Mouse (Mus musculus) forebrain, embryonic 10.5 days (tissue): ENCODE measurements at regions not wholly inside any gene's neighbourhood (a gene's known extent, or its start where the extent isn't known, plus 50 kb on each side); places are given as distances from the start of the nearest gene placed in this dataset.

ENCODE experiments used
- DNase-seq: peaks from one replicate; pipeline ENCODE4 v3.0.0-alpha.2; 2017; ENCODE audit warnings: low spot score; ENCODE audit errors: extremely low spot score
- H3K27ac ChIP-seq: fragments of 300-500 bp; sonication (generic); 2 replicates; pipeline ENCODE4 v1.5.1; 2016; ENCODE audit warnings: mild to moderate bottlenecking
- H3K27me3 ChIP-seq: fragments of 300-500 bp; sonication (generic); 2 replicates; pipeline ENCODE4 v1.6.1; 2016; ENCODE audit warnings: mild to moderate bottlenecking; ENCODE audit not compliant: poor library complexity, severe bottlenecking
- H3K36me3 ChIP-seq: fragments of 300-500 bp; sonication (generic); replicated peaks from 2 replicates; pipeline ENCODE4 v1.6.1; 2016; ENCODE audit warnings: mild to moderate bottlenecking, moderate library complexity
- H3K4me1 ChIP-seq: fragments of 300-500 bp; sonication (generic); 2 replicates; pipeline ENCODE4 v1.6.1; 2016
- H3K4me3 ChIP-seq: fragments of 300-500 bp; sonication (generic); 2 replicates; pipeline ENCODE4 v1.5.1; 2016; ENCODE audit warnings: mild to moderate bottlenecking, moderate library complexity
- H3K9me3 ChIP-seq: fragments of 300-500 bp; sonication (generic); 2 replicates; pipeline ENCODE4 v1.6.1; 2016; ENCODE audit warnings: mild to moderate bottlenecking, moderate library complexity
- whole genome bisulfite sequencing: fragments of 180-500 bp; shearing (Covaris S2); methylation state at CpG from one replicate; pipeline ENCODE4 v1.1.7; 2016; 5-methylcytosine and 5-hydroxymethylcytosine counted together

- DNase-seq, result no peak
- H3K27ac ChIP-seq, result no peak overlapping the region
- H3K4me3 ChIP-seq, result no peak overlapping the region
- peaks cover 24% of the 10 kb centered on the region for H3K4me1 ChIP-seq
- H3K36me3 ChIP-seq, result no peaks in the 10 kb centered on the region
- peaks cover 16% of the 10 kb centered on the region; the same call in 1 of the 2 replicates for H3K27me3 ChIP-seq
- H3K9me3 ChIP-seq, result no peaks in the 10 kb centered on the region
- WGBS, result 87% methylated on average over 2 of the region's 2 CpGs
These were observed 168.3 kb upstream of the Camk1g start for GRCm38 (mm10) chr1:193538425-193538824.

GRCm38 (mm10) chr1:193537616-193538015 lies 167.5 kb upstream of the Camk1g start:
- Histone ChIP-seq H3K36me3 (no peaks in the 10 kb centered on the region), H3K4me1 (peaks cover 24% of the 10 kb centered on the region), H3K27ac (no peak overlapping the region), H3K4me3 (no peak overlapping the region), H3K9me3 (no peaks in the 10 kb centered on the region), H3K27me3 (peaks cover 14% of the 10 kb centered on the region; the same call in 1 of the 2 replicates)
- no peak for DNase-seq
- 89% methylated on average over 5 of the region's 5 CpGs for WGBS

- peaks cover 8% of the 10 kb centered on the region; the same call in 1 of the 2 replicates for H3K27me3 ChIP-seq
These were observed 166.5 kb upstream of the Camk1g start for GRCm38 (mm10) chr1:193536552-193536951.

GRCm38 (mm10) chr1:193534449-193534848 lies 164.4 kb upstream of the Camk1g start:
- no peak for DNase-seq
- Histone ChIP-seq H3K4me1 (peaks cover 5% of the 10 kb centered on the region), H3K36me3 (no peaks in the 10 kb centered on the region), H3K27me3 (no peaks in the 10 kb centered on the region), H3K9me3 (no peaks in the 10 kb centered on the region), H3K4me3 (no peak overlapping the region), H3K27ac (no peak overlapping the region)
- 89% methylated on average over 4 of the region's 4 CpGs for WGBS

More at GRCm38 (mm10) chr1:193536552-193536951, 166.5 kb upstream of the Camk1g start:
- no peak for DNase-seq
- no peak overlapping the region for H3K27ac ChIP-seq
- peaks cover 16% of the 10 kb centered on the region for H3K4me1 ChIP-seq
- no peaks in the 10 kb centered on the region for H3K9me3 ChIP-seq
- H3K36me3 ChIP-seq, result no peaks in the 10 kb centered on the region
- H3K4me3 ChIP-seq, result no peak overlapping the region

- no peaks in the 10 kb centered on the region for H3K27me3 ChIP-seq
- H3K36me3 ChIP-seq, result no peaks in the 10 kb centered on the region
- no peak for DNase-seq
- no peak overlapping the region for H3K27ac ChIP-seq
- peaks cover 9% of the 10 kb centered on the region; the same call in 1 of the 2 replicates for H3K9me3 ChIP-seq
- WGBS, result 65% methylated on average over 3 of the region's 3 CpGs
- no peak overlapping the region for H3K4me3 ChIP-seq
- peaks cover 7% of the 10 kb centered on the region for H3K4me1 ChIP-seq
These were observed 156.4 kb upstream of the Camk1g start for GRCm38 (mm10) chr1:193526501-193526900.

- no peak for DNase-seq
- Histone ChIP-seq H3K36me3 (no peaks in the 10 kb centered on the region), H3K4me1 (peaks cover 11% of the 10 kb centered on the region), H3K4me3 (no peak overlapping the region), H3K9me3 (no peaks in the 10 kb centered on the region), H3K27me3 (no peaks in the 10 kb centered on the region; the same call in 1 of the 2 replicates), H3K27ac (no peak overlapping the region)
- WGBS, result 71% methylated on average over 2 of the region's 2 CpGs
These were observed 151.9 kb upstream of the Camk1g start for GRCm38 (mm10) chr1:193522007-193522406.

- DNase-seq, result no peak
- Histone ChIP-seq H3K4me1 (peaks cover 13% of the 10 kb centered on the region), H3K27me3 (no peaks in the 10 kb centered on the region; the same call in 1 of the 2 replicates), H3K4me3 (no peak overlapping the region), H3K9me3 (no peaks in the 10 kb centered on the region), H3K27ac (no peak overlapping the region), H3K36me3 (no peaks in the 10 kb centered on the region)
- 88% methylated on average over 1 of the region's 1 CpGs for WGBS
These were observed 148.7 kb upstream of the Camk1g start for GRCm38 (mm10) chr1:193518840-193519239.

GRCm38 (mm10) chr1:193517968-193518367 lies 147.9 kb upstream of the Camk1g start:
- Histone ChIP-seq H3K4me3 (no peak overlapping the region), H3K4me1 (peaks cover 17% of the 10 kb centered on the region), H3K9me3 (no peaks in the 10 kb centered on the region), H3K27ac (no peak overlapping the region), H3K27me3 (no peaks in the 10 kb centered on the region; the same call in 1 of the 2 replicates), H3K36me3 (no peaks in the 10 kb centered on the region)
- DNase-seq, result no peak
- 74% methylated on average over 4 of the region's 4 CpGs for WGBS

- Histone ChIP-seq H3K4me1 (peaks cover 17% of the 10 kb centered on the region), H3K9me3 (no peaks in the 10 kb centered on the region), H3K4me3 (no peak overlapping the region), H3K36me3 (no peaks in the 10 kb centered on the region), H3K27me3 (no peaks in the 10 kb centered on the region; the same call in 1 of the 2 replicates), H3K27ac (no peak overlapping the region; the same call in 1 of the 2 replicates)
- no peak for DNase-seq
- WGBS, result 70% methylated on average over 2 of the region's 2 CpGs
These were observed 147.2 kb upstream of the Camk1g start for GRCm38 (mm10) chr1:193517293-193517692.

GRCm38 (mm10) chr1:193516395-193516794 lies 146.3 kb upstream of the Camk1g start:
- DNase-seq, result no peak
- Histone ChIP-seq H3K4me1 (peaks cover 17% of the 10 kb centered on the region), H3K36me3 (no peaks in the 10 kb centered on the region), H3K4me3 (no peak overlapping the region), H3K27ac (no peak overlapping the region), H3K9me3 (no peaks in the 10 kb centered on the region), H3K27me3 (no peaks in the 10 kb centered on the region; the same call in 1 of the 2 replicates)
- whole genome bisulfite sequencing, result 78% methylated on average over 3 of the region's 3 CpGs

GRCm38 (mm10) chr1:193513929-193514710 lies 144.0 kb upstream of the Camk1g start:
- Histone ChIP-seq H3K36me3 (no peaks in the 10 kb centered on the region), H3K27me3 (peaks cover 6% of the 10 kb centered on the region; the same call in 1 of the 2 replicates), H3K9me3 (no peaks in the 10 kb centered on the region), H3K27ac (peak overlapping the region; percentile 37; the same call in 1 of the 2 replicates), H3K4me1 (peaks cover 31% of the 10 kb centered on the region), H3K4me3 (no peak overlapping the region)
- WGBS, result 40% methylated on average over 9 of the region's 9 CpGs
- no peak for DNase-seq

GRCm38 (mm10) chr1:193510066-193510793 lies 140.1 kb upstream of the Camk1g start:
- Histone ChIP-seq H3K9me3 (no peaks in the 10 kb centered on the region), H3K27ac (peak overlapping the region; percentile 36; the same call in 1 of the 2 replicates), H3K4me1 (peaks cover 33% of the 10 kb centered on the region), H3K4me3 (0 out of 2 replicates have a peak overlapping the region, but pooled peaks have one; percentile 5), H3K27me3 (0 out of 2 replicates have a peak, but pooled peaks cover 6% of the 10 kb centered on the region), H3K36me3 (no peaks in the 10 kb centered on the region)
- no peak for DNase-seq
- WGBS, result 24% methylated on average over 8 of the region's 8 CpGs

GRCm38 (mm10) chr1:193508271-193508670 lies 138.2 kb upstream of the Camk1g start:
- Histone ChIP-seq H3K27ac (peak overlapping the region; percentile 51; the same call in 1 of the 2 replicates), H3K36me3 (no peaks in the 10 kb centered on the region), H3K4me3 (no peak overlapping the region), H3K27me3 (0 out of 2 replicates have a peak, but pooled peaks cover 6% of the 10 kb centered on the region), H3K9me3 (no peaks in the 10 kb centered on the region), H3K4me1 (peaks cover 21% of the 10 kb centered on the region)
- DNase-seq, result no peak
